Mouse (Mus musculus) frontal cortex, postnatal 14 days (tissue): Measurements from ENCODE around the gene Prrc2b.

Experiments used
- DNase-seq, 2 experiments: peaks; one replicate each; pipeline ENCODE4 v3.0.0; 2022; ENCODE audit warnings: low spot score in 2 of 2

Prrc2b gene

DNA sequence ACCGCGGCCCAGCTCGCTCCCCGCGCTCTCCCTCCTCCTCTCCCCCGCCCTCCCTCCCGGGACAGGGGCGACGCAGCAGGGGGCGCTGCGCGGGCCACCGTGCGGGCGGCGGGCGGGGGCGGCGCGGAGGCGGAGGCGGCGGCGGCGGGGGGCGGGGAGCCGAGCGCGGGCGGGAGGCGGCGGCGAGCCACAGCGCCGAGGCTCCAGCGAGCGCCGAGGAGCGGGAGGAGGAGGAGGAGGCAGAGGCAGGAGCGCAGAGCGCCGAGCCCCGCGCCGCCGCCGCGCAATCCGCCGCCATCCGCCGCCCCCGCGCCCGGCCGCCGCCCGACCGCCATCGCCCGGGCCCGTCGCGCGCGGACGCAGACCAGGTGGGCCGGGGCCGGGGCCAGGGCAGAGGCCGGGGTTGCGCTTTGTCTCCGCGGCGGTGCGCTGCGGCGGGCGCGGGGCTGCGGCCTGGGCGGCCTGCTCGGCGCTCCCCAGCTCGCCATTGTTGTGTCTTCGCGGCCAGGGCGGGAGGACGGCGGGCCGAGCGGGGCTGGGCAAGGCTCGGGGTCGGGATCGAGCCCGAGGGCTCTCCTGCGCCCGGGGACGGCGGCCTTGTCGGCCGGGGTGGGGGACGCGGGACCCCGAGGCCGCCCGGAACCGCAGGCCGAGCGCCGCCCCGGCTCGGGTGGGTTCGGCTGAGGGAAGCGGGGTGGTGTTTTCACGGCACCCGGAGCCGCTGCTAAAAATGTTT is at the start of gene Prrc2b:
Prrc2b (plus strand) TSS at position 159 of the 736 bp plus-strand sequence.
- no peak for DNase-seq

DNA sequence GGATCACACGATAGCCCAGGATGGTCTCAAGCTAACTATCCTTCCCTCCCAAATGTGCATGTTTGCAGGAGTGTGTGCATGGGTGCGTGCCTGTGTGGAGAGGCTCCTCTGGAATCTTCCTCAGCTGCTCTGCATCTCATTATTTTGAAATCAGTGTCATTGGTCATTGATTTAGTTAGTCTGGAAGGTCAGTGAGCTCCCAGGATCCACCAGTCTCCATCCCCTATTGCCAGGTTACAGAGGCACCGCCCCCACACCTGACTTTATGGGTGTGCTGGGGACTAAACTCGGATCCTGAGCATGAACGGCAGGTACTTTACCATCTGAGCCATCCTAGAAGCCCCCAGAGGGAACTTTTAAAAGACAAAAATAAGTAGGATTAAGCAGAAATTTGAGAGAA is 47.9 kb upstream of the Prrc2b start:
- DNase-seq: no peak

DNA sequence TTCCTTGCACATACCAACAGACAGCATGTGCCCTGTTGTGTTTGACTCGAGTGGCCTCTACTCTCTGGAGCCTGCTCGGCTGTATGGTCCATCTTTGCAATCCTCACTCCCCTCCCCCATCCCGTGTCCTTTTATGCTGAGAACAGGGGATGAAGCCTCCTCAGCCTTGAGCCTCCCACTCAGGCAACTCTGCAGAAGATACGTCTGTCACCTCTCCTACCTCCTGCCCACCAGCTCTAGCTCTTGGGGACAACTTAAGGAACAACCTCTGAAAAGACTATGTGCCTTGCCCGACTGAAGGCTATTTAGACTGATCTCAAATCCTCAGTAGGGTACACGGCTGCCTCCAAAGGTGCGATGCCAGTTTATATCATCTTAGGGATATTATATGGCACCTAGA is 47.3 kb upstream of the Prrc2b start:
- no peak for DNase-seq

DNA sequence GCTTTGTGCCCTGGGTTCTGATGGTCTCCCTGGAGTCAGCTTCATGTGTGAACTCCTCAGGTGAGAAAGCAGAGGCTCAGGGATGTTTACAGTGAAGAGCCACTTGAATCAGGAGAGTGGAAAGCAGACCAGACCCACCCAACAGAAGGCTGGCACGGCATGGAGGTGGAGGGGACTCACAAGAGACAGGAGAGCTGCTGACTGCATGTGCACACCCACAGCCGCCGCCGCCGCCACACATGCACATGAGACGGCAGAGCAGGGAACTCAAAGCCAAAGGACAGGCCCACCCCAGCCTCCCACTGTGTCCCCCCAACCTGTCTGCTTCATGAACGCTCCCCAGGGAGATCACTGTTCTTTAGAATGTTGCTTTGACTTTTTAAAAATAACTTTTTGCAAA is 46.8 kb upstream of the Prrc2b start:
- no peak for DNase-seq

DNA sequence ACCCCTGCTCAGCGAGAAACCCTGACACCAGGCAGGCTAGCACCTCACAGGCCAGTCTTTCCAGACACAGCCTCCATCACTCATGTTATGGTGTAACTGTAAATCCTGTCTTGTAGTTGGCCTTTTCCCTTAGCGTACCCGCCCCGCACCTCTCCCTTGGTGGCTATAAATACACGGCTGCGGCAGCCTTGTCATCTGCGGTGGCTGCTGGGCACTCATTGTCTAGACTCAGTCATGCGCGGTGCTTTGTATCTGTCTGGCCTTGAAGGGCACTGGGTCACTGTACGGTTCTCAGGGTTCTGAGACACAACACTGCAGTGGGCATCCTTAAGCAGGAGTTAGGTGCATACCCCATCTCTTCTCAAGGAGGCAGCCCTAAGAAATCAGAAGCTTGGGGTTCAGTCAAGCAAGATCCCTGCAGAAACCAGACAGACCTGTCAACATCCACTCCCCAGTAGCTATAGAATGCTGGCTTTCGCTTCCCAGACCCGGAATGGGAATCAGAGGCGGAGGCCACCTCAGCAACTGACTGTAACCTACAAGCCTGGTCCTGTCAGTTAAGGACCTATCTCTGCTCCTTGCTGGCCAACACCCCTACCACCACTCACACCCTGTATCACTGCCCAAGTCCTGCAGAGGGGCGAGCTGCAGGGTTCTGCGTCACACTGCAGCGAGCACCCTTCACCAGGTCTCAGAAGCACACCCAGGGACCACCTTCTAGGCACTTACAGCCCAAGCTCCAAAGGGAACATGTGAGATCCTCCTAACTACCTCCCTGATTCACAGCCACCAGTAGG is 45.6 kb upstream of the Prrc2b start:
- DNase-seq: no peak

DNA sequence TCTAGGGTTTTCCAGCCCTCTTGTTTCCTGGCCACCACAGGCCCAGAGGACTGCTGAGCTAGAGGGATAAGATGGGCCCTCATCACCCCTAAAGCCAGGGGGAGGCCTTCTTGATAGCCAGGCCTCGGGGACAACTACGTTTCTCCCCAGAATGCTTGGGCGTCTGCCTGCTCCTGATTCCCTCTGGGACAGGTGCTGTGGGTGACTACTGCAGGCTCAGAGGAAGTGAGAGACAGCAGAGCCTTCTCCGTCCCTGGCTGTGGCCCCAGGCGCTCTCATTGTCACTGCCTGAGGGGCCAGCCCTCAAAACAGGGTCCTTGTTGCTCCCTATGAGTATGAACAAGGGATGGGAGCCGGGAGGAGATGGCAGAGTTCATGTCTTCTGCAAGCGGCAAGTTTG is 45.0 kb upstream of the Prrc2b start:
- no peak for DNase-seq

DNA sequence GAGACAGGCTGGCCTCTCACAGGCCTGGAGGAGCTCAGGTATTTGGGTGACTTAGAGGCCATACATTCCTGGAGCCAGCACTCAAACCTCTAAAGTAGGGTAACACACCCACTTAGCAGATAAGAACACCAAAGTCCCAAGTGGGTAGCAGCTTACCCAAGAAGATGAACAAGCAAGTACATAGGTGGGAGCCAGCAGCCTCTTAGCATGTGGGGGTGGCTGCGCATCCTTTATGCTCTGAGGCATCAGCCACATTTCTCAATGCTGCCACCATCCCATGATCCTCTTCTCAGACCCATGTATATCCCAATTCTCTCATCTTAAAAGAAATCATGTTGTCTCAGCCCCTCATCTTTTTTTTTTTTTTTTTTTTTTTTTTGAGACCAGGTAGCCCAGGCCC is 39.6 kb upstream of the Prrc2b start:
- no peak for DNase-seq

DNA sequence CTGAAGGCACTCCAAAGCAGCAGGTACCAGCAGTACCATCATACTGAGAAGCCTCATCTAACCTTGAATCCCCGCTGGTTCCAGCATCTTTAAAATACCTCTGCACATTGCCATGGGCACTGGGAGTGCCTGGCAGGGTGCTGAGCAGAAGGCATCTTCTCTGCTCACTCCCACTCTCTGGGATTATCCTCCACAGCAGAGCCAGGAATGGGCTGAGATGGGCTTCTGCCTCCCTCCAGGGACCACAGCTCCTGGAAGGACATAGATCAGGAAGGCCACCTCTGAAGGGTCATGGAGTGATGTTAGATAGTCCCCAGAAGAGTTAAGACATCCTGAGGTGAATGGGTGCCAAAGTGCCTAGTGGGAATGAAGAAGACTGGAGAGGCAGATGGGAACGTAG is 38.3 kb upstream of the Prrc2b start:
- DNase-seq: no peak

DNA sequence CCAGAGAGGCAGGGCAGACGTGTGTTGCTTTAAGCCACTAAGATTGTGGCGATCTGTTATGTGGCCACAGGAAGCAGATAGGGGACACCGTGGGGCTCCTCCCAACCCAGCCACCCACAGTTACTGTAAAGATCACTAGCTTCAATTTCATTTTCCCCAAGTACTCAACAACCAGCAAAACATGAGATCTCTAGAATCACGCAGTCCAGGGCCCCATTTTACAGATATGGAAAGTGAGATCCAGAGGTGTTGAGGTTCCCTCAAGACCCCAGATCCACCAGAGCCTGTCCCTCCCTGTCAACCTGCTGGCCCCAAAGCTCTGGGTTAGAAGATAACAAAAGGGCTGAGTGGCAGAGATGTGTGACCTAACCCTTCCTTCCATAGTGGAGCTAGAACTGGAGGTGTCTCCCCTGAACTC is 35.0 kb upstream of the Prrc2b start:
- no peak for DNase-seq

DNA sequence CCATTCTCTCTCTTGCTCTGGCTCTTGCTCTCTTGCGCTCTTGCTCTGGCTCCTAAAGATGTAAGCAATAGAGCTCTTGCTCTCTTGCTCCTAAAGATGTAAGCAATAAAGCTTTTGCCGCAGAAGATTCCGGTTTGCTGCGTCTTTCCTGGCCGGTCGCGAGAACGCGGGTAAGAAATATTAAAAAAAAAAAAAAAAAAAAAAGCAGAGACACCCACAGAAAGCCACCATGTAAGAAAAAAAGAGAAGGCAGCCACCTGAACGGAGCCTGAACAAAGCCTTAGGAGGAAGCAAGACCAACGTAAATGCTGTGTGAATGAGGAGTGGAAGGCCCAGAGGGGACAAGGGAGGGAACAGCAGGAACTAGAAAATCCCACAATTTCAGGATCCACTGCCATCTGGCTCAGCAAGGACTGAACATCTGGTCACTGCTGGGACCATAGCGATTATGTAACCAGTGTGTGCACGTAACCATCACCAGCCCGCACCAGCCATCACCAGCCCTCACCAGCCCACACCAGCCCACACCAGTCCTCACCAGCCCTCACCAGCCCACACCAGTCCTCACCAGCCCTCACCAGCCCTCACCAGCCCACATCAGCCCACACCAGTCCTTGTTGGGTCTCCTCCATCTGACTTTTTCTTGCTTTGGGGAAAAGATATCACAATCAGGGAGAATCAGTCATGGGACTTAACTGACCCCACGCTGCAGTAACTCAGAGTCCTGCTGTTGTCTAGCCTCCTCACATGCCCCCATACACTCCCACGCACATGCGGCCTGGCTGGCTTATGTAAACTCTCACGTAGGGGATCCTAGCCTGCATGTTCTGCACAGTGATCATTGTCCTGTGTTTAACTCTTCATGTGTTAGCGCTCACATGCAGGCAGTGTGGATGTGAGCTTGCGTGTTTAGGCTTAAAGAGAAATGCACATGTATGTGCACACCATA is 30.8 kb upstream of the Prrc2b start:
- DNase-seq: no peak

DNA sequence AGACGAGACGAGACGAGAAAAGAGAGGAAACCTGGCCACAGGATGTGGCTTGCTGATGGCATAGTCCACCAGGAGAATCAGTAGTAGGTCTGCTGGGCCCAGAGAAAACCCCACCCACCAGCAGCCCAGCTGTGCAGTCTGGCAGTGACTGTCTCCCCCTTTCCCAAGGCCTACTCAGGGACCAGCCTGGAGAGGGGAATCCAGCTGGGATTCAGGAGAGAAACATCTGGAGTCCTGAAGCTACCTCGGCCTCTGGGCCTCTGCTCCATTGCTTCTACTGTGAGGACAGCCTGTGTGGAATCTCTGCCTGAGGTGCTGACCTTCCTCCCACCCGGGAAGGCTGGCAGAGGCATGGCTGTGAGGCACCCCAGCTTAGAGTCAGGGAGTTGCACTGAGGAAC is 29.7 kb upstream of the Prrc2b start:
- DNase-seq: no peak

DNA sequence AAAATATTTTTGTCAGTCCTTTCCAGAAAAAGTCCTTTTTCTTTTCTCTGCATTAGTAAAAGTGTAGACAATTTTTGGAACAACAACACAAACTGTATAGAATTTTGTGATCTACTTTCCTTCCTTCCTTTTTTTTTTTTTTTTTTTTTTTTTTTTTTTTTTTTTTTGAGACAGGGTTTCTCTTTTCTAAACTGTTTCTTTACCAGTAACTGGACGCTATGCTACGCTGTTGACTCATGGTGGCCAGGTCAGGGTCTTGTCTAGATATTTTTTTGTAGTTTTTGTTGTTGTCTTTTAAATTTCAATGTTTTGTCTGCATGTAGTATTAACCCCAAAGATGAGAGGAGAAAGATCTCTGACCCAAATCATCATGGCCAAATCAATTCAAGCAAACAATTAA is 29.1 kb upstream of the Prrc2b start:
- DNase-seq: no peak

DNA sequence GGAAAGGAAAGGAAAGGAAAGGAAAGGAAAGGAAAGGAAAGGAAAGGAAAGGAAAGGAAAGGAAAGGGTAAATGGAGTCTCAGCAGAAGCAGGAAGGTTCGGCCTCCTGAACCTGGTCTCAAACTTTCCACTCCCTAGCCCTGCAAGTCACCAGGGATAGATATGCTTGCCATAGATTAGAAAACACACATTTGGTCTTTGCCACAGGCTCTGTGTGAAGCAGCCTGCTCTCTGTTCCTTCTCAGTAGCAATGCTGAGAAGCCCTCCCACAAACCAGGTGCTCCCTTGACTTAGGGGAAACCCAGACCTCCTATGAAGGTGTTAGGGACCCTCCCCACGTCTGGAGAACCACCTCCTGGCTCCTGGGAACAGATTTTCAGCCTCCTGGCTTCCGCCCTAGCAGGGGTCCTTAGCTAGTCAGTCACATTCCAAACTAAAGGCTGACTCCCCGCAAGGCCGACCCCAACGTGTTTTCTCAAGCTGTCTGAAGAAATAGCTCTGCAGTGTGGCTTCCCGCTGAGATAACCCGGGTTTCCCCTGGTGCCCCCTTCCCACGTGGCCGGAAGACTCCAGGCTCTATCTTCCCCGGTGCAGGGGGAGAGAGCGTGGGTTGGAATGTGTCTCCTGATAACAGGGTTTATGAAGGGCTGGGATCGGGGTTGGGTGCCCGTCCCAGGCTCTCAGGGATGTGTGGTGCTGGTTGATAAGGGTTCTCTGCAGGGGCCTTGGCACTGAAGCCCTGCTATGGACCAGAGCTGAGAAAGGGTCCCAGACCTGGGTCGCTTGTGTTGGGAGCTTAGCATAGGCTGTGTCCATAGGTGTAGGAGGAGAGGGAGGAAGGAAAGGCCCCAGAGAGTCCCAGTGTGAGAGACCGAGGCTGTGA is 23.0 kb upstream of the Prrc2b start:
- no peak for DNase-seq

DNA sequence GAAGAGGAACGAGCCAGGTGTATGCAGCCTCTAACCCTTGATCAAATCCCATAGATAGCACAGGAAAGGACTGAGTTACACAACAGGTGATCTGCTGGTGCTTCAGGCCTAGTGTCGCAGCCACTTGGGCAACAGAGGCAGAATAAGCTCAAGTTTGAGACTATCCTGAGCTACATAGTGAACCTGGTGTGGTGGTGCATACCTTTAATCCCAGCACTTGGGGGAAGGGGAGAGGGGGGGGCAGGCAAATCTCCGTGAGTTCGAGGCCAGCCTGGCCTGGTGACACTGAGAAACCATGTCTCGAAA is 22.4 kb upstream of the Prrc2b start:
- no peak for DNase-seq

DNA sequence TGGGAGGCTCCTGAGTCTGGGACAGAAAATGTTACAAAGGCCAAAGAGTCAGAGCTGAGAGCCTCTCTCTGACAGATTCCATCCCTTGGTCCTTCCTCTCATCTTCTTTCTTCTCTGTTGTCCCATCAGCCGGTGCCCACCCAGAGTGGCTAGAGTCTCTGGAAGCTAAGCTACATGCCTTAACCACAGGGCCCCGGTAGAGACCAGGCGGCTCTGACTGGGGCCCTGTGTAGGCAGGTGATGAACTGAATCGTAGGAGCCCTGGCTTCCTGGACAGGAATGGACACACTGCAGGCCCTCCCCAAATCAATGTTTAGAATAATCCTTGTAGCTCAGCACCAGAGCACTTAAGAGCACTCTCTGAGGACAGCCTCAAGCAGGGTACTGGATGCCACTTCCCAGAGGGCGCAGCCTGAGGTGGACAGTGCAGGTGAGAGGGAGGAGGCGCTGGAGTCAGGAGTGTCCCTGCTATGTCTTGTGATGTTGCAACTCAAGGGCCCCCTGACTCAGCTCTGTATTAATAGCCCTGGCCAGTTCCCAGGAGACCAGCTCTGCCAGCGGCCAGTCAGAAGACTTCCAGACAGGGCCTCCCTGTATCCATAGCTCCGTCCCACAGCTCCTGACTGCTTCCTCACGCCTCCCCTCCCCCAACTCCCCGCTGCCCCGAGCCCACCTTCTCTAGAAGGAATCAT is 21.4 kb upstream of the Prrc2b start:
- no peak for DNase-seq

DNA sequence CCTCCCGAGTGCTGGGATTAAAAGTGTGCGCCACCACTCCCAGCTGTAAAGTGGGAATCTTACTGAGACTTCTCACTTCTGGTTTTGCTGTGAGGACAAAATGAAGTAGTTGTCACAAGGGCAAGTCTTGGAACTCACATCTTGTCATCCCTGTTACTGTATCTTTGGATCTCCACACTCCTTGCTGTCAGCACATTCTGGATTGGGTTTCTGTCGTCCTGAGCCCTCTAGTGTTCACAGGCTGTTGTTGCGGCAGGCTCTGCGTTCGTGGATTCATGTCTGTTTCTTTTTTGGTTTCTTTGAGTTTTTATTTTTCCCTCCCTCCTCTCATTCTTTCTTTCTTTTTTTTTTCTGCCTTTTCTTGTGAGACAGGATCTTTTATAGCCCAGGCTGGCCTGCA is 20.4 kb upstream of the Prrc2b start:
- DNase-seq: peak in 1 of 2 experiments; percentile 66

DNA sequence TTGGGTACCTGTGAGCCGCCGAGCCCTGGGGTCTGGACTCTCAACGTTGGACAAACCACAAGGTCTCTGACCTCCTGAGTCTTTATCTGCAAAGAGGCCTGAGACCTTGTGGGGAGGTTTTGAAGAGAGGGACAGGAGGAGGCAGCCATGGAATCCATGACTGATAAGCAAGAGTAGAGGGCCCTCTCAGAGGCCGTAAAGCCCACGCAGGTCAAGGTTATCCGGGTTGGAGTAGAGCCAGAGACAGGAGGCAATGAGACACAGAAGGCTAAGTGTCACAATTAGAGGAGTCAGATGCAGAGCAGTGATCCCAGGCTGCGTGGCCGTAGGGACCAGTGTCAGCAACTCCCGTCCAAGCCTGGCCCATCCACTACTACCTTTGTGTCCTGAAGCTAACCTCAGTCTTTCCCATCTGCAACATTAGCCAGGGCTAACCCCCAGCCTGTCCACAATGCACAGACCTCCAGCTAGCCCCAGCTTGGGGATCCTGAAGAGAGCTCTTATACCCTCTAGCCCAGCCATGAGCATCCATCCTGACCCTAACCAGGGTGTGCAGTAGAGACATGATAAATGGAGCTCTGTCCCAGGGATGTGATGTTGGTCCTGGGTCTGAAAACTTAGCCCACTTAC is 19.6 kb upstream of the Prrc2b start:
- no peak for DNase-seq

DNA sequence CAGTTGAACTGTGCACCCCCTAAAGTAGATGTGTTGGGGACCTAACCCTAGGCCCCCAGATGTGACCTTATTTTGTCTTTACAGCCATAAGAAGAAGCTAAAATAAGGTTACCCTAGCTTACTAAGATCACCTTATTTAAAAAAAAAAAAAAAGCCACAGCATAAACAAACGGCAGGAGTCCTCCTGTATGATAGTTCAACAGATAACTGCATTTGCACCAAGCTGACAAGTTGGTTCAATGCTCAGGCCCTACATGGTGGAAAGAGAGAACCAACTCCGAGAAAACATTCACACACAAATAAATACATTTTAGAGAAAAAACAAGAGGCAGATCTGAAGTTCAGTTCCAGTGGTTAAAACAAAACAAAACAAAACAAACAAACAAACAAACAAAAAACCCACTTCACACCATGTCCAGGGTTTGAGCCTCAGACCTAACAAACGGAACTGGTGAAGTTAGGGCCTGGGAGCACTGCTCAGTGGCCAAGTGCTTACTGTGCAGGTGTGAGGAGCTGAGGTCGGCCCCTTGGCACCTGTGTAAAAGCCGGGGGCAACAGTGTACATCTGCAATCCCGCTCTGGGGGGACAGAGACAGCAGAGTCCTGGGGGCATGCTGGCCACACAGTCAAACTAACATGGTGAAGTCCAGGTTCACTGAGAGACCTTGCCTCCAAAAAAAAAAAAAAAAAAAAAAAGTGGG is 18.9 kb upstream of the Prrc2b start:
- DNase-seq: no peak

DNA sequence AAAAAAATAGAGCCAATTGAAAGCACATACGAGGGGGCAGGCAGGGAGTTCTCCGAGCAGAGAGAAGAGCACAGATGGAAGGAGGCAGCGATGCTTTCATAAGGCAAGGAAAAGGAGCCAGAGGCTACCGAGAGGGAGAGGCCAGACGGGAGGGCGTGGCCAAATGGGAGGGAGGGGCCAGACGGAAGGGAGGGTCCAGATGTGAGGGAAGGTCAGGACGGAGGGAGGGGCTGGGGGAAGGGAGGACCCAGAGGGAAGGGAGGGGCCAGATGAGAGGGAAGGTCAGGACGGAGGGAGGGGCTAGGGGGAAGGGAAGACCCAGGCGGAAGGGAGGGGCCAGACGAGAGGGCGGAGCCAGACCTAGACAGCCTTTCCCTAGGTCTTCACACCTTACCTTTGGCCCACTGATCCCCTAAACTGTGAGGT is 18.3 kb upstream of the Prrc2b start:
- no peak for DNase-seq

DNA sequence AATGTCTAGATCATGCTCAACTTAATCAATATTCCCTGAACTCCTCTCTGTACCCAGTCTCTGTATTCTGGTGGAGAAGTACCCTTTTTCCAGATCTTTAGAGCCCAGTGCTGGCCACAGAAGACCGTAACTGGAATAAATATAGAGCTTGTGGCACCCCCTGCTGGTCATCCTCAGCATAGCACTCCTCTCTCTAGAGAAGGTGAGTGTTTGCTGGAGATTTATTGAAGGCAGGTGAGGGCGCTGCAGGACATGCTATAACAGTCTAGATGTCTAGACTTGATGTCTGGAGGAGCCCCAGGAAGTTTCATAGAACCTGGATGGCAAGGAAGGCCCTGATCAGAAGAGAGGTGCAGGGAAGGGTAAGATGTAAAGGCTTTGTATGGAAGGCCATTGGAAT is 16.8 kb upstream of the Prrc2b start:
- peak; percentile 76 to 89 for DNase-seq
